Mouse (Mus musculus) G1E (cell line): ENCODE data around the gene Pear1.

Experiments used
- CTCF ChIP-seq: IDR thresholded peaks from 2 replicates; pipeline ENCODE4 v1.5.1; 2012; ENCODE audit warnings: low read depth, low read length, inconsistent platforms, mixed read lengths
- GATA1 ChIP-seq: IDR thresholded peaks from 2 replicates; pipeline ENCODE4 v1.6.1; 2012; ENCODE audit warnings: borderline replicate concordance, low read length, inconsistent platforms, mixed read lengths
- POLR2AphosphoS5 ChIP-seq: IDR thresholded peaks from 2 replicates; pipeline ENCODE4 v1.6.1; 2012; ENCODE audit warnings: low read depth, low read length, inconsistent platforms; ENCODE audit not compliant: insufficient replicate concordance
- TAL1 ChIP-seq: conservative IDR thresholded peaks from 2 replicates; pipeline ENCODE4 v1.6.1; 2012; ENCODE audit warnings: low read depth, low read length, inconsistent platforms, mixed read lengths

- no peak for TF ChIP-seq CTCF
- TF ChIP-seq TAL1, result no peak
- TF ChIP-seq GATA1, result no peak
- no peak for TF ChIP-seq POLR2AphosphoS5
These were observed 59.6 kb downstream of the Pear1 start for GRCm38 (mm10) chr3:87764506-87764905.
